Mouse (Mus musculus) NIH3T3 (cell line): ENCODE data around the gene Rbfox1.

Experiments used
- DNase-seq: peaks from one replicate; pipeline ENCODE4 v3.0.0-alpha.2; 2012; ENCODE audit warnings: low read depth

Rbfox1 gene

GRCm38 (mm10) chr16:7149106-7149899 lies 1264.1 kb downstream of the Rbfox1 start:
- DNase-seq = no peak

GRCm38 (mm10) chr16:7150201-7150791 lies 1265.1 kb downstream of the Rbfox1 start:
- DNase-seq = no peak

- DNase-seq = no peak
Measured at GRCm38 (mm10) chr16:7152401-7152800, 1267.2 kb downstream of the Rbfox1 start.

- no peak for DNase-seq
Measured at GRCm38 (mm10) chr16:7154671-7155070, 1269.5 kb downstream of the Rbfox1 start.

GRCm38 (mm10) chr16:7158856-7159826 lies 1274.0 kb downstream of the Rbfox1 start:
- DNase-seq = no peak

- DNase-seq = no peak
Measured at GRCm38 (mm10) chr16:7159827-7160217, 1274.7 kb downstream of the Rbfox1 start.

- no peak for DNase-seq
Measured at GRCm38 (mm10) chr16:7162168-7162567, 1277.0 kb downstream of the Rbfox1 start.

- no peak for DNase-seq
Measured at GRCm38 (mm10) chr16:7163688-7164087, 1278.5 kb downstream of the Rbfox1 start.

GRCm38 (mm10) chr16:7164153-7164737 lies 1279.1 kb downstream of the Rbfox1 start:
- no peak for DNase-seq

- no peak for DNase-seq
Measured at GRCm38 (mm10) chr16:7175960-7176359, 1290.8 kb downstream of the Rbfox1 start.

- no peak for DNase-seq
Measured at GRCm38 (mm10) chr16:7187788-7188187, 1302.6 kb downstream of the Rbfox1 start.

- DNase-seq = no peak
Measured at GRCm38 (mm10) chr16:7193535-7193934, 1308.4 kb downstream of the Rbfox1 start.

GRCm38 (mm10) chr16:7197953-7198352 lies 1312.8 kb downstream of the Rbfox1 start:
- no peak for DNase-seq

- DNase-seq = no peak
Measured at GRCm38 (mm10) chr16:7200239-7200638, 1315.1 kb downstream of the Rbfox1 start.

GRCm38 (mm10) chr16:7201816-7202215 lies 1316.7 kb downstream of the Rbfox1 start:
- no peak for DNase-seq

- no peak for DNase-seq
Measured at GRCm38 (mm10) chr16:7206116-7206900, 1321.2 kb downstream of the Rbfox1 start.

GRCm38 (mm10) chr16:7207599-7207998 lies 1322.4 kb downstream of the Rbfox1 start:
- DNase-seq = no peak

- no peak for DNase-seq
Measured at GRCm38 (mm10) chr16:7212756-7213155, 1327.6 kb downstream of the Rbfox1 start.

GRCm38 (mm10) chr16:7223265-7223664 lies 1338.1 kb downstream of the Rbfox1 start:
- DNase-seq = no peak

GRCm38 (mm10) chr16:7226000-7226399 lies 1340.8 kb downstream of the Rbfox1 start:
- no peak for DNase-seq

GRCm38 (mm10) chr16:7228246-7228645 lies 1343.1 kb downstream of the Rbfox1 start:
- DNase-seq = no peak
